Mouse (Mus musculus): ENCODE results near the gene Dync2h1. TPM values are rescaled to one million over a fixed set of nuclear protein-coding genes. Genes with fewer than 3 reads are reported as not detected.
"Not testable (repeated sequence)": the region's sequence is repeated elsewhere in the genome, so short reads cannot be mapped to it uniquely, and the experiment has no call there.

Gene Dync2h1
- total RNA-seq, 2 experiments from 2014 or later = 32.3 to 34.4 TPM

GRCm38 (mm10) chr9:7015600-7015999 lies 168.6 kb downstream of the Dync2h1 start:
- DNase-seq = no peak

GRCm38 (mm10) chr9:7014733-7015132 lies 169.5 kb downstream of the Dync2h1 start:
- no peak for DNase-seq

- DNase-seq = no peak
Measured at GRCm38 (mm10) chr9:7009785-7010184, 174.5 kb downstream of the Dync2h1 start.

- DNase-seq = no peak
Measured at GRCm38 (mm10) chr9:6994865-6995264, 189.4 kb downstream of the Dync2h1 start.

- no peak for DNase-seq
Measured at GRCm38 (mm10) chr9:6994275-6994674, 190.0 kb downstream of the Dync2h1 start.

- DNase-seq = no peak
Measured at GRCm38 (mm10) chr9:6988893-6989685, 195.2 kb downstream of the Dync2h1 start.

GRCm38 (mm10) chr9:6986161-6986560 lies 198.1 kb downstream of the Dync2h1 start:
- DNase-seq = no peak

GRCm38 (mm10) chr9:6969171-6969570 lies 215.1 kb downstream of the Dync2h1 start:
- no peak for DNase-seq

- no peak for DNase-seq
Measured at GRCm38 (mm10) chr9:6965006-6965405, 219.2 kb downstream of the Dync2h1 start.

- DNase-seq = no peak
Measured at GRCm38 (mm10) chr9:6958311-6958710, 225.9 kb downstream of the Dync2h1 start.

- no peak for DNase-seq
Measured at GRCm38 (mm10) chr9:6927399-6928035, 256.7 kb downstream of the Dync2h1 start.

- no peak for DNase-seq
Measured at GRCm38 (mm10) chr9:6913471-6913870, 270.8 kb downstream of the Dync2h1 start.

GRCm38 (mm10) chr9:6910537-6910936 lies 273.7 kb downstream of the Dync2h1 start:
- not testable (repeated sequence) for DNase-seq

- no peak for DNase-seq
Measured at GRCm38 (mm10) chr9:6901620-6902019, 282.6 kb downstream of the Dync2h1 start.

- no peak for DNase-seq
Measured at GRCm38 (mm10) chr9:6891331-6891730, 292.9 kb downstream of the Dync2h1 start.

- DNase-seq = no peak
Measured at GRCm38 (mm10) chr9:6881187-6881984, 302.9 kb downstream of the Dync2h1 start.

Other genes starting within 250 kb of the Dync2h1 start
- gene Dcun1d5, start 74 bp upstream of the Dync2h1 start, total RNA-seq (2021) = 10 to 100 TPM; 78.1 to 82.8 TPM
- not detected for gene Mmp13, start 88.1 kb upstream of the Dync2h1 start, total RNA-seq (2021)
- not detected for gene Mmp12, start 159.9 kb upstream of the Dync2h1 start, total RNA-seq (2021)
- gene Mmp1b, start 203.6 kb upstream of the Dync2h1 start, total RNA-seq (2021) = not detected